Mouse (Mus musculus) lung, embryonic 16.5 days (tissue): ENCODE results near the gene Ghrh. TPM values are rescaled to one million over a fixed set of nuclear protein-coding genes. Genes with fewer than 3 reads are reported as not detected.
A peak's percentile ranks its signal among the peaks of the same experiment; 100 is the strongest.

Experiments
- ATAC-seq: fragments of 200-750 bp; cut with Nextera tagmentation; 2 replicates; pipeline ENCODE4 v1.8.0; 2017; ENCODE audit warnings: low read depth, mild to moderate bottlenecking, moderate library complexity
- H3K27ac ChIP-seq: fragments of 300-500 bp; sonication (generic); 2 replicates; pipeline ENCODE4 v1.5.1; 2014; ENCODE audit warnings: mild to moderate bottlenecking, control low read depth, low read length
- H3K27me3 ChIP-seq: fragments of 300-500 bp; sonication (generic); 2 replicates; pipeline ENCODE4 v1.6.1; 2014; ENCODE audit warnings: low read depth, low read length, mixed read lengths; ENCODE audit not compliant: control insufficient read depth, insufficient read depth
- H3K36me3 ChIP-seq: fragments of 300-500 bp; sonication (generic); 2 replicates; pipeline ENCODE4 v1.6.1; 2014; ENCODE audit warnings: low read length; ENCODE audit not compliant: control insufficient read depth, insufficient read depth
- H3K4me1 ChIP-seq: fragments of 300-500 bp; sonication (generic); replicated peaks from 2 replicates; pipeline ENCODE4 v1.6.1; 2014; ENCODE audit warnings: low read length, mixed read lengths; ENCODE audit not compliant: control insufficient read depth, insufficient read depth
- H3K4me2 ChIP-seq: fragments of 300-500 bp; sonication (generic); 2 replicates; pipeline ENCODE4 v1.6.1; 2014; ENCODE audit warnings: low read depth, low read length, control low read depth
- H3K4me3 ChIP-seq: fragments of 300-500 bp; sonication (generic); 2 replicates; pipeline ENCODE4 v1.5.1; 2014; ENCODE audit warnings: mild to moderate bottlenecking, low read length, control low read depth
- H3K9ac ChIP-seq: fragments of 300-500 bp; sonication (generic); 2 replicates; pipeline ENCODE4 v1.6.1; 2014; ENCODE audit warnings: low read length, control low read depth
- H3K9me3 ChIP-seq: fragments of 300-500 bp; sonication (generic); 2 replicates; pipeline ENCODE4 v1.6.1; 2016; ENCODE audit warnings: low read length; ENCODE audit not compliant: control insufficient read depth
- WGBS: fragments of 180-500 bp; shearing (Covaris S2); extraction: QIAGEN DNeasy Blood & Tissue Kit; methylation state at CpG from one replicate; pipeline ENCODE4 v1.1.7; 2014; 5-methylcytosine and 5-hydroxymethylcytosine counted together
- polyA plus RNA-seq: library from polyadenylated mRNA; unstranded; fragments of >200 nt; fragmentation: Nextera tagmentation; extraction: Ambion mirVana; gene quantifications from 2 replicates; pipeline ENCODE4 v1.2.1, GENCODE M21; 2015

Ghrh gene
- polyA plus RNA-seq, 1 experiment from 2014 or later = not detected

GRCm38 (mm10) chr2:157376995-157377394 is 29.7 kb upstream of the Ghrh start:
- Histone ChIP-seq H3K27me3 (no peaks in the 10 kb centered on the region), H3K27ac (no peak overlapping the region), H3K4me1 (peaks cover 22% of the 10 kb centered on the region), H3K4me3 (no peak overlapping the region), H3K4me2 (no peak overlapping the region), H3K9ac (no peak overlapping the region), H3K9me3 (no peaks in the 10 kb centered on the region), H3K36me3 (peaks cover 4% of the 10 kb centered on the region; the same call in 1 of the 2 replicates)
- ATAC-seq = no peak
- WGBS = 51% methylated on average over 3 of the region's 3 CpGs

GRCm38 (mm10) chr2:157375794-157376757 is 28.8 kb upstream of the Ghrh start:
- H3K9me3 ChIP-seq = no peaks in the 10 kb centered on the region
- H3K27ac ChIP-seq = peak overlapping the region; percentile 90
- 35% methylated on average over 14 of the region's 14 CpGs for WGBS
- H3K4me1 ChIP-seq = peaks cover 19% of the 10 kb centered on the region
- no peak overlapping the region for H3K4me3 ChIP-seq
- H3K4me2 ChIP-seq = no peak overlapping the region; the same call in 1 of the 2 replicates
- H3K27me3 ChIP-seq = no peaks in the 10 kb centered on the region
- peaks cover 4% of the 10 kb centered on the region; the same call in 1 of the 2 replicates for H3K36me3 ChIP-seq
- 0 out of 2 replicates have a peak overlapping the region, but pooled peaks have one; percentile 1 for H3K9ac ChIP-seq
- peak; percentile 39 for ATAC-seq

GRCm38 (mm10) chr2:157375051-157375450 is 27.7 kb upstream of the Ghrh start:
- Histone ChIP-seq H3K4me2 (no peak overlapping the region), H3K36me3 (peaks cover 4% of the 10 kb centered on the region; the same call in 1 of the 2 replicates), H3K27ac (peak overlapping the region; percentile 90), H3K27me3 (no peaks in the 10 kb centered on the region), H3K9ac (no peak overlapping the region), H3K9me3 (no peaks in the 10 kb centered on the region), H3K4me3 (no peak overlapping the region), H3K4me1 (peaks cover 18% of the 10 kb centered on the region)
- peak; percentile 63 for ATAC-seq
- 38% methylated on average over 7 of the region's 8 CpGs for WGBS

- H3K4me1 ChIP-seq = peaks cover 21% of the 10 kb centered on the region
- no peaks in the 10 kb centered on the region for H3K9me3 ChIP-seq
- no peak overlapping the region for H3K4me2 ChIP-seq
- H3K27me3 ChIP-seq = no peaks in the 10 kb centered on the region
- no peak overlapping the region for H3K4me3 ChIP-seq
- ATAC-seq = peak; percentile 60
- 0 out of 2 replicates have a peak, but pooled peaks cover 2% of the 10 kb centered on the region for H3K36me3 ChIP-seq
- H3K9ac ChIP-seq = no peak overlapping the region
- 71% methylated on average over 3 of the region's 3 CpGs for WGBS
- H3K27ac ChIP-seq = peak overlapping the region; percentile 79
These were observed 26.4 kb upstream of the Ghrh start for GRCm38 (mm10) chr2:157373681-157374080.

- H3K9ac ChIP-seq = 0 out of 2 replicates have a peak overlapping the region, but pooled peaks have one; percentile 4
- H3K27ac ChIP-seq = no peak overlapping the region
- 0 out of 2 replicates have a peak, but pooled peaks cover 2% of the 10 kb centered on the region for H3K36me3 ChIP-seq
- peaks cover 32% of the 10 kb centered on the region for H3K4me1 ChIP-seq
- no peaks in the 10 kb centered on the region for H3K9me3 ChIP-seq
- WGBS = 71% methylated on average over 6 of the region's 6 CpGs
- H3K4me2 ChIP-seq = no peak overlapping the region
- no peak overlapping the region for H3K4me3 ChIP-seq
- no peak for ATAC-seq
- no peaks in the 10 kb centered on the region for H3K27me3 ChIP-seq
These were observed 24.4 kb upstream of the Ghrh start for GRCm38 (mm10) chr2:157371696-157372095.

GRCm38 (mm10) chr2:157367991-157368390 is 20.7 kb upstream of the Ghrh start:
- peak; percentile 13 for ATAC-seq

GRCm38 (mm10) chr2:157367184-157367893 is 20.0 kb upstream of the Ghrh start, which contains the start of gene Manbal:
Gene Manbal (plus strand): TSS chr2:157367594.
- peak within 1 kb of the TSS; percentile 93 for H3K27ac ChIP-seq
- 4% methylated on average over 42 of the region's 42 CpGs for WGBS
- H3K4me1 ChIP-seq = peaks cover 15% of the 10 kb centered on the region
- H3K9ac ChIP-seq = peak within 1 kb of the TSS; percentile 94
- no peaks in the 10 kb centered on the region for H3K9me3 ChIP-seq
- no peaks in the 10 kb centered on the region for H3K27me3 ChIP-seq
- H3K4me3 ChIP-seq = peak within 1 kb of the TSS; percentile 74
- no peaks in the 10 kb centered on the region for H3K36me3 ChIP-seq
- peak; percentile 91 for ATAC-seq
- peak within 1 kb of the TSS; percentile 86 for H3K4me2 ChIP-seq

More at GRCm38 (mm10) chr2:157367991-157368390, 20.7 kb upstream of the Ghrh start:
- Histone ChIP-seq H3K27me3 (no peaks in the 10 kb centered on the region), H3K27ac (peak overlapping the region; percentile 93), H3K9ac (peak overlapping the region; percentile 94), H3K9me3 (no peaks in the 10 kb centered on the region), H3K4me3 (peak overlapping the region; percentile 74), H3K36me3 (no peaks in the 10 kb centered on the region), H3K4me1 (peaks cover 18% of the 10 kb centered on the region), H3K4me2 (peak overlapping the region; percentile 86)
- 3% methylated on average over 13 of the region's 13 CpGs for WGBS

GRCm38 (mm10) chr2:157366762-157367161 is 19.5 kb upstream of the Ghrh start:
- Histone ChIP-seq H3K27me3 (no peaks in the 10 kb centered on the region), H3K9ac (no peak overlapping the region), H3K9me3 (no peaks in the 10 kb centered on the region), H3K27ac (peak overlapping the region; percentile 93), H3K4me1 (peaks cover 15% of the 10 kb centered on the region), H3K4me2 (peak overlapping the region; percentile 86), H3K4me3 (no peak overlapping the region; the same call in 1 of the 2 replicates), H3K36me3 (no peaks in the 10 kb centered on the region)
- ATAC-seq = no peak
- WGBS = 75% methylated on average over 9 of the region's 9 CpGs

GRCm38 (mm10) chr2:157363031-157363430 is 15.7 kb upstream of the Ghrh start:
- WGBS = 69% methylated on average over 3 of the region's 3 CpGs

More at GRCm38 (mm10) chr2:157363031-157363430, 15.7 kb upstream of the Ghrh start:
- Histone ChIP-seq H3K4me3 (no peak overlapping the region), H3K36me3 (no peaks in the 10 kb centered on the region), H3K4me1 (peaks cover 5% of the 10 kb centered on the region; the same call in 1 of the 2 replicates), H3K4me2 (no peak overlapping the region), H3K27me3 (no peaks in the 10 kb centered on the region), H3K9ac (no peak overlapping the region), H3K27ac (no peak overlapping the region), H3K9me3 (no peaks in the 10 kb centered on the region)
- ATAC-seq = no peak
